Mouse (Mus musculus) c-Kit-positive CD71-positive TER-119-negative erythroid progenitor cells, embryonic 14.5 days (primary cell): ENCODE data around the gene Gm3095.
"Not testable (repeated sequence)": the region's sequence is repeated elsewhere in the genome, so short reads cannot be mapped to it uniquely, and the experiment has no call there.

Experiments used
- DNase-seq: peaks from one replicate; pipeline ENCODE4 v3.0.0-alpha.2; 2013; ENCODE audit warnings: low read depth

The Gm3095 gene

DNA sequence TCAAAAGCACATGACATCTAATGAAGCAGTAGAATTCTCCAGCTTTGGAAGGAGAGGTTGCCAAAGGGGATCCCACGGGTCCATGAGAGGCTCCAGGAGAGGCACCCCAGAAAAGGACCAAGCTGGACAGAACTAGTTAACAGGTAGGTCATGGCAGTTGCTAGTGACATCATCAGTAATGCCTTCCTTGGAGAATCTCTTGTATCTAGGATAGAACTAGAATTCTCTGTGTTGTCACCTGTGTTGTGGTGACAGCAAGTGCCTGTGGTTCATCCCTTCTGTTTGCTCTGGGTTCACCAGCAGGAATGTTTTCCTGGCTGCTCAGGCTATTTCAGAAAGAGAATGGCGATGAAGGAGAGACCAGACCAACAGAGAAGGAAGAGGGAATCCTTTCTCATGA lies at the start of gene Gm3095:
Gene Gm3095, plus strand, starts transcription at position 301 of the 400 bp plus-strand sequence.
- not testable (repeated sequence) for DNase-seq

DNA sequence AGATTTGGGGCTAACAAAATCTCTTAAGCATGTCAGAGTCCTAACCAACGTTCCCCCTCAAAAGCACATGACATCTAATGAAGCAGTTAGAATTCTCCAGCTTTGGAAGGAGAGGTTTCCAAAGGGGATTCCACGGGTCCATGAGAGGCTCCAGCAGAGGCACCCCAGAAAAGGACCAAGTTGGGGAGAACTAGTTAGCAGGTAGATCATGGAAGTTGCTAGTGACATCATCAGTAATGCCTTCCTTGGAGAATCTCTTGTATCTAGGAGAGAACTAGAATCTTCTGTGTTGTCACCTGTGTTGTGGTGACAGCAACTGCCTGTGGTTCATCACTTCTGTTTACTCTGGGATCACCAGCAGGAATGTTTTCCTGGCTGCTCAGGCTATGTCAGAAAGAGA lies 31.9 kb upstream of the Gm3095 start, which contains the start of gene Gm3029:
Gene Gm3029, plus strand, starts transcription at position 301 of the 400 bp plus-strand sequence.
- not testable (repeated sequence) for DNase-seq

DNA sequence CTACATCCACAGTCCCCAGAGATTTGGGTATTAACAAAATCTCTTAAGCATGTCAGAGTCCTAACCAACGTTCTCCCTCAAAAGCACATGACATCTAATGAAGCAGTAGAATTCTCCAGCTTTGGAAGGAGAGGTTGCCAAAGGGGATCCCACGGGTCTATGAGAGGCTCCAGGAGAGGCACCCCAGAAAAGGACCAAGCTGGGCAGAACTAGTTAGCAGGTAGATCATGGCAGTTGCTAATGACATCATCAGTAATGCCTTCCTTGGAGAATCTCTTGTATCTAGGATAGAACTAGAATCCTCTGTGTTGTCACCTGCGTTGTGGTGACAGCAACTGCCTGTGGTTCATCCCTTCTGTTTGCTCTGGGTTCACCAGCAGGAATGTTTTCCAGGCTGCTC lies 34.7 kb downstream of the Gm3095 start, which contains the start of gene Gm3099:
Gene Gm3099, plus strand, starts transcription at position 301 of the 400 bp plus-strand sequence.
- DNase-seq, result not testable (repeated sequence)
